ENCODE assay signal across 18 mouse cellular contexts in the genomic region with DNA sequence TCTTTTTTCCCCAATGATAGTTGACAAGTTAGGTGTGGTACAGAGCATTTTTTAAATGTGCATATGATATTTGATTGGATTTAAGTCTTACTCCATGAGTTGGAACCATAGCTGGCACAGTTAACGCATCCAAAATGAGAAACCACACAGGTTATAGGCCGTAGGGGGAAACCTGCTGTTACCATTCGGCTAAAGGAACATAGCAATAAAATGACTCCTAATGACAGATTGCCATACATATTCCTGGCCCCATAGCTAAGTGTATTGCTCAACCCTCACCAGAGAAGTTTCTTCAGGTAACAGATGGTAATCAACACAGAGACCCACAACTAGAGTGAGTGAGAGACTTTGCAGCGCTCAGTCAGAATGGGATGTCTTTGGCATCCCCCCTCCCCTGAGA. TPM values are rescaled to one million over a fixed set of nuclear protein-coding genes. Genes with fewer than 3 reads are reported as not detected.
"Had no signal": no experiment of that assay in that cellular context is flagged by ENCODE, and none has a peak within 500 bp of the region (broad histone marks: within the 10 kb centered on the region; RNA-seq: fewer than 3 reads in every experiment).

No protein-coding gene starts in this region.

- H3K27ac ChIP-seq: neural tube, embryonic 13.5 days; neural tube, embryonic 15.5 days; stomach, embryonic 15.5 days; stomach, postnatal 0 days had no signal

- H3K36me3 ChIP-seq: neural tube, embryonic 13.5 days; neural tube, embryonic 15.5 days; stomach, embryonic 15.5 days had no signal

- H3K4me1 ChIP-seq: neural tube, embryonic 13.5 days; neural tube, embryonic 15.5 days; stomach, embryonic 15.5 days had no signal

- H3K9ac ChIP-seq: neural tube, embryonic 13.5 days; neural tube, embryonic 15.5 days; stomach, embryonic 15.5 days had no signal

- H3K9me3 ChIP-seq: neural tube, embryonic 13.5 days; neural tube, embryonic 15.5 days; stomach, embryonic 15.5 days had no signal

- DNase-seq: retina, postnatal 1 day; right cerebral cortex, adult 18-20 months; right cerebral cortex, postnatal 14 days; right cerebral cortex, postnatal 25 days; right cerebral cortex, postnatal 4 days; spleen, adult 18-20 months; thymus, adult 18-20 months; thymus, adult 2 months; thymus, postnatal 14 days; thymus, postnatal 25 days; thymus, postnatal 36 days; thymus, postnatal 4 days had no signal

- H3K27me3 ChIP-seq: neural tube, embryonic 13.5 days; neural tube, embryonic 15.5 days; stomach, embryonic 15.5 days had no signal

- H3K4me3 ChIP-seq: neural tube, embryonic 13.5 days; neural tube, embryonic 15.5 days; stomach, embryonic 15.5 days had no signal

- H3K4me2 ChIP-seq: neural tube, embryonic 13.5 days; neural tube, embryonic 15.5 days; stomach, embryonic 15.5 days had no signal

RNA-seq across cellular contexts. Expression of gene Pitx2, which starts 27.9 kb away (rescaled TPM):
- total RNA-seq: neutrophil, adult 5-6 weeks had no signal
- polyA plus RNA-seq: spleen, adult 2 months had no signal
